Mouse (Mus musculus): ENCODE measurements at regions not wholly inside any gene's neighbourhood (a gene's known extent, or its start where the extent isn't known, plus 50 kb on each side); places are given as distances from the start of the nearest gene placed in this dataset.

DNA sequence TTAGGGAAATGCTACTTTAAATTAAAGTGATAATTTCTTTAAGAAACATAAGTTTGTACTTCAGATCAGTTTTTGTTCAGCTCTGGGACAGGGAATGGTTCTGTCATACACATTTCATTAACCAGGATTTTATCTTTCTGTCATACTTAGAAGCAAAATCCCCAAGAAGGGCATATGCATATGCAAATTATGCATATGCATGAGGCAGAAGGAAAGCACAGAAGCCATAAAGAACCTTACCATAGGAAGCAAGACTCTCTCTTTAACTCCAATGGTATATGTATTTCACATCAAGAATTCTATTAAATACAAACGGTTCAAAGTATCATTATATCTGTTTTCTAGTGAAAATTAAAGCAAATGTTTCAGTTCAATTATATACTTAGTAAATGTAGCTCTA lies 381.5 kb downstream of the Kcnj3 start:
- Histone ChIP-seq H3K27ac (ENCODE audit: low read depth, low read length) (no peak overlapping the region), H3K36me3 (ENCODE audit: control insufficient read depth, insufficient read depth, low read length) (no peaks in the 10 kb centered on the region), H3K9me3 (replicated peaks; ENCODE audit: control insufficient read depth, low read length) (no peaks in the 10 kb centered on the region), H3K27me3 (ENCODE audit: control insufficient read depth, insufficient read depth, low read length) (no peaks in the 10 kb centered on the region), H3K9ac (ENCODE audit: low read depth, low read length) (no peak overlapping the region), H3K4me2 (no peak overlapping the region), H3K4me1 (ENCODE audit: control insufficient read depth, insufficient read depth, low read length) (no peaks in the 10 kb centered on the region), H3K4me3 (ENCODE audit: low read depth, low read length) (no peak overlapping the region)
- no peak for ATAC-seq (replicated peaks; ENCODE audit: insufficient number of reproducible peaks, low FRiP score, low TSS enrichment)
- WGBS (ENCODE audit: insufficient replicate concordance): 71% methylated on average over 1 of the region's 1 CpGs

DNA sequence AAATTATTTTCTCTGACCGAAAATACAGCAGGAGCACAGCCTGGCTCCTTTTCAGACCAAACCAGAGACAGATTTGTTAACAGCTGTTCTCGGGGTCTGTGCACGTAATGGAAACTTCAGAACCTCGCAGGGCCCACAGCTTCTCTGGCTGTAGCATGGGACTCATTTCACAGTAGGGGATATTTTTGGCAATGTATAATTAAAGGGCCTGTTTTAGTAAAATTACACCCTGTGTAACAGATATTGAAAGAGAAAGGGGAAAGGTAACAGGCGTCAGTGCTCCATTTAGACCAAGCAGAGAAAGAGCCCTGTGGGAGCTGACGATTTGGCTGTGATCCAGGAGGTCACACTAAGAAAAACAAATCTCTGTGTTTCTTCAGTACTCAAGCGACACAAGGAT lies 382.4 kb downstream of the Kcnj3 start:
- Histone ChIP-seq H3K4me1 (ENCODE audit: control insufficient read depth, insufficient read depth, low read length) (no peaks in the 10 kb centered on the region), H3K4me3 (ENCODE audit: low read depth, low read length) (no peak overlapping the region), H3K9ac (ENCODE audit: low read depth, low read length) (no peak overlapping the region), H3K4me2 (peak overlapping the region; percentile 29), H3K27me3 (ENCODE audit: control insufficient read depth, insufficient read depth, low read length) (no peaks in the 10 kb centered on the region), H3K36me3 (ENCODE audit: control insufficient read depth, insufficient read depth, low read length) (no peaks in the 10 kb centered on the region), H3K9me3 (replicated peaks; ENCODE audit: control insufficient read depth, low read length) (no peaks in the 10 kb centered on the region), H3K27ac (ENCODE audit: low read depth, low read length) (no peak overlapping the region)
- WGBS (ENCODE audit: insufficient replicate concordance): 37% methylated on average over 7 of the region's 7 CpGs
- no peak for ATAC-seq (replicated peaks; ENCODE audit: insufficient number of reproducible peaks, low FRiP score, low TSS enrichment)

DNA sequence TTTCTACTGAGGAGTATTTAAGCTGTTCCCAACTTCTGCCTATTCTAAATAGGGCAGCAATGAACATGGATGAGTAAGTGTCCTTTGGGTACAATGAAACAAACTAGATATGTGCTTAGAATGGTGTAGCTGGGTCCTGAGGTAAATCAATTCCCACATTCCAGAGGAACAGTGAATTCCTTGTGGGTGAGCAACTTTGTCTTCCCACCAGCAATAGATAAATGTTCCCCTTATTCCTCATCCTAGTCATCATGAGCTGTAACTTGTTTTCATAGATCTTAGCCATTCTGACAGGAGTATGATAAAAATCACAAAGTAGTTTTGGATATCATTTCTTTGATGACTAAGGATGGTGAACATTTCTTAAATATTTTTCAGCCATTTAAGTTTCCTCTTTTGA lies 387.0 kb downstream of the Kcnj3 start:
- Histone ChIP-seq H3K27ac (ENCODE audit: low read depth, low read length) (no peak overlapping the region), H3K4me1 (ENCODE audit: control insufficient read depth, insufficient read depth, low read length) (no peaks in the 10 kb centered on the region), H3K4me2 (no peak overlapping the region), H3K9me3 (replicated peaks; ENCODE audit: control insufficient read depth, low read length) (no peaks in the 10 kb centered on the region), H3K36me3 (ENCODE audit: control insufficient read depth, insufficient read depth, low read length) (no peaks in the 10 kb centered on the region), H3K27me3 (ENCODE audit: control insufficient read depth, insufficient read depth, low read length) (no peaks in the 10 kb centered on the region), H3K9ac (ENCODE audit: low read depth, low read length) (no peak overlapping the region), H3K4me3 (ENCODE audit: low read depth, low read length) (no peak overlapping the region)
- ATAC-seq (replicated peaks; ENCODE audit: insufficient number of reproducible peaks, low FRiP score, low TSS enrichment): no peak

DNA sequence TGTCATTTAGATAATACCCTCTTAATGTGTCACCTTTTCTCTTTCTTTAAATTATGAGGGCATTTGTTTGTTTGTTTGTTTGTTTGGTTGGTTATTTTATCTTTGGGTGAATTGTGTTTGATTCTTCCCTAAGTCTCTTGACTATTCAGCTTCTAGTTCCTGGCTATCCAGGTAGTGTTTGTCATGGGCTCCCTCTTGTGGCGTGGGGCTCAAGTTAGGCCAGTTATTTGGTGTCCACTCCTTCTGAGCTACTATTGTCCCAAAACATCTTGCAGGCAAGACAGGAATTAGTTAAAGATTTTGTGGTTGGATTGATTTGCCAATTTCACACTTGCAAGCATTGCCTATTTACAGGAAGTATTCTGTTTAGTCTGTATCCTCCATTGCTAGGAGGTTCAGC lies 405.8 kb downstream of the Kcnj3 start:
- Histone ChIP-seq H3K27ac (ENCODE audit: low read depth, low read length) (no peak overlapping the region), H3K4me3 (ENCODE audit: low read depth, low read length) (no peak overlapping the region), H3K36me3 (ENCODE audit: control insufficient read depth, insufficient read depth, low read length) (no peaks in the 10 kb centered on the region), H3K9me3 (replicated peaks; ENCODE audit: control insufficient read depth, low read length) (no peaks in the 10 kb centered on the region), H3K9ac (ENCODE audit: low read depth, low read length) (no peak overlapping the region), H3K4me2 (no peak overlapping the region), H3K27me3 (ENCODE audit: control insufficient read depth, insufficient read depth, low read length) (no peaks in the 10 kb centered on the region), H3K4me1 (ENCODE audit: control insufficient read depth, insufficient read depth, low read length) (no peaks in the 10 kb centered on the region)
- ATAC-seq (replicated peaks; ENCODE audit: insufficient number of reproducible peaks, low FRiP score, low TSS enrichment): no peak
- 45% methylated on average over 1 of the region's 1 CpGs for WGBS (ENCODE audit: insufficient replicate concordance)

DNA sequence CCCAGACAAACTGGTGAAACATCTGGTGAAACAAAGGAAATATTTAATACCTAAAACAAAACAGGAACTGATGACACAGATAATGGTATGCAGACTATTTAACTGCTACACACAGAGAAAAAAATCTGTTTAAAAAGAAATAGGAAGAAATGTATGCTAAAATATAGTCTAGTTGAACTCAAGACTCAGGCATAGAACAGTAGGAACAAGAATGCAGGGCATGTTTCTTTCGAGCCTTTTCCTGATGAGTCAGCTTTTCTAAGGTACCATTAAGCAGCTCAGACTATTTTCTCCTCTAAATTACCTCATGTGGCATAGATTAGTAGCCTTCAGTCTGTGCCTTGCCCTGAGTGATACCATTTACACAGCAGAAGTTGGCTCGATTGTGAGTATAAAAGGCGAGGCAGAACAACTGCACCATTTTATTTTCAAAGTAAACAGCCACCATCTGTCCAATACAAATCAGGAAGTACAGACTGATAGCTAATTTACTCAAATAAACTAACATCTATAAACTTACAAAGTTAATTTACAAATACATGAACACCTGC lies 411.1 kb downstream of the Kcnj3 start:
- Histone ChIP-seq H3K27me3 (ENCODE audit: control insufficient read depth, insufficient read depth, low read length) (no peaks in the 10 kb centered on the region), H3K9me3 (replicated peaks; ENCODE audit: control insufficient read depth, low read length) (no peaks in the 10 kb centered on the region), H3K4me2 (no peak overlapping the region), H3K27ac (ENCODE audit: low read depth, low read length) (no peak overlapping the region), H3K4me1 (ENCODE audit: control insufficient read depth, insufficient read depth, low read length) (no peaks in the 10 kb centered on the region), H3K36me3 (ENCODE audit: control insufficient read depth, insufficient read depth, low read length) (no peaks in the 10 kb centered on the region), H3K9ac (ENCODE audit: low read depth, low read length) (no peak overlapping the region), H3K4me3 (ENCODE audit: low read depth, low read length) (no peak overlapping the region)
- WGBS (ENCODE audit: insufficient replicate concordance): 55% methylated on average over 3 of the region's 3 CpGs
- no peak for ATAC-seq (replicated peaks; ENCODE audit: insufficient number of reproducible peaks, low FRiP score, low TSS enrichment)

DNA sequence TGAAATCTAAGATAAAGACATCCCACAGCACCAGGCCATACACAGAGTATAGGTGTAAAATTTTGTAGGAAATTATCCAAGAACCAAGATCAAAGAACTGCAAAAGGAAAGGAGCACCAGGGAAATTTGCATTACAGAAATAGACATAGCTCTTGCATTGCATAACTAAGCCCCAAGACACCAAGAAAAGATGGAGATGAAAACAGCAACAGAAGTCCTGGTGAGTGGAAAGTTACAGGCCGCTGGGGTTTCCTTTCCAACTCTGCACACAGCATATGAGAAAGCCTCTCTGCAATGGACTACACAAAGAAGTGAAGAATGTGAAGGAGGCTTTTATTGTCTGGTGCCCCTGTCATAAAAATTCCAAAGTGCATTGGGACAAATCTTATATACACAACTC lies 426.7 kb downstream of the Kcnj3 start:
- ATAC-seq (replicated peaks; ENCODE audit: insufficient number of reproducible peaks, low FRiP score, low TSS enrichment): no peak

DNA sequence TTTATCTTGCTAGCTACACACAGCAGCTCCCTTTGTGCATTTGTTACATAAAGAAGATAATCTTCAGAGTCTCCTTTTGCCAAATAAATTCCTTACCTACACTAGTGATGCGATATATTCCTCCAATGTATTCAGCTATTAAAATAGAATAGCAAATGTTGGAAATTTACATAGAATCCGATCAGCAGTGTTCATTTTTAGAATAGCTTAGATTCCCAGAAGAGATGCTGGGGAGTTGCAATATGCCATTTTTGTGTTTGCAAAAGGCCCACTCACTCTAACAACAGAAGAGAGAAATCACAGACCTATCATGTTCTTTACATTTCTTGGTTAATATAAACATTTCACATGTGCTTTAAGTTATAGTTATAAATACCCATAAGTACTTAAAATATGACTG lies 454.2 kb downstream of the Kcnj3 start:
- H3K4me2 ChIP-seq: no peak overlapping the region
- no peaks in the 10 kb centered on the region for H3K9me3 ChIP-seq (replicated peaks; ENCODE audit: control insufficient read depth, low read length)
- H3K4me1 ChIP-seq (ENCODE audit: control insufficient read depth, insufficient read depth, low read length): no peaks in the 10 kb centered on the region
- H3K27me3 ChIP-seq (ENCODE audit: control insufficient read depth, insufficient read depth, low read length): no peaks in the 10 kb centered on the region
- H3K36me3 ChIP-seq (ENCODE audit: control insufficient read depth, insufficient read depth, low read length): no peaks in the 10 kb centered on the region
- H3K27ac ChIP-seq (ENCODE audit: low read depth, low read length): no peak overlapping the region
- no peak overlapping the region for H3K9ac ChIP-seq (ENCODE audit: low read depth, low read length)
- ATAC-seq (replicated peaks; ENCODE audit: insufficient number of reproducible peaks, low FRiP score, low TSS enrichment): no peak
- WGBS (ENCODE audit: insufficient replicate concordance): 68% methylated on average over 2 of the region's 2 CpGs
- no peak overlapping the region for H3K4me3 ChIP-seq (ENCODE audit: low read depth, low read length)

More for the DNA sequence above, 426.7 kb downstream of the Kcnj3 start:
- no peaks in the 10 kb centered on the region for H3K36me3 ChIP-seq (ENCODE audit: control insufficient read depth, insufficient read depth, low read length)
- no peak overlapping the region for H3K27ac ChIP-seq (ENCODE audit: low read depth, low read length)
- 78% methylated on average over 1 of the region's 1 CpGs for WGBS (ENCODE audit: insufficient replicate concordance)
- H3K4me3 ChIP-seq (ENCODE audit: low read depth, low read length): no peak overlapping the region
- H3K4me2 ChIP-seq: no peak overlapping the region
- no peak overlapping the region for H3K9ac ChIP-seq (ENCODE audit: low read depth, low read length)
- no peaks in the 10 kb centered on the region for H3K4me1 ChIP-seq (ENCODE audit: control insufficient read depth, insufficient read depth, low read length)
- H3K27me3 ChIP-seq (ENCODE audit: control insufficient read depth, insufficient read depth, low read length): no peaks in the 10 kb centered on the region
- H3K9me3 ChIP-seq (replicated peaks; ENCODE audit: control insufficient read depth, low read length): no peaks in the 10 kb centered on the region

DNA sequence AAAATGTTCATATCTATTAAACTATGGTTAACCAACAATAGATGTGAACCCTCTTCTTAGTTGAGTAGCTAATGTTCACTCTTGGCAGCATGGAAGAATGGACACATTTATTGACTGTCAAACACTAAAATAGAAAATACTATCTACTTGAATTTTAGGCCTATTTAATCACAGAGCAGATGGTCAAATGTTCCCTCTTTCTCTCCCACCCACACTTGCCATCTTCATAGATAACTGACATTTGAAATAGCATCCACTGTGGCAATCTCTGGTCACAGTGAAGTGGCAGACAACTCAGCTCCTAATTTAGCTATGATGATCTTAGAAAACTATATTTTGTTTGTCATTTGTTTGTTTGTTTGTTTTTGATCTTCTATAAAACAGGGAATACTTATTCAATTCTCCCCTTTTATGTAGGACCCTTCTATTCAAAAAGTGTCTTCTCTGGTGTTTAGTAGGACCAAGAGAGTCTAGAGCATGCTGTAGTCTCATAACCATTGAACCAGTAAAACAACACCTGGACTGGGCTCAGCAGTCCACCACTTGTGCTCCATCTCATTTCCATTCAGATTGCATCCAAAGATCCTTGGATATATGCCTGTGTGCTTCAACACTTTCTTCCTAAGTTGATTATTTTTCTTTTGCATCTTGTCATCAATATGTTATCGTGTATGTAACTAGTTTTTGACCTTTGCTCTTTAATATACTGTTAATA lies 457.2 kb downstream of the Kcnj3 start:
- Histone ChIP-seq H3K36me3 (ENCODE audit: control insufficient read depth, insufficient read depth, low read length) (no peaks in the 10 kb centered on the region), H3K4me1 (ENCODE audit: control insufficient read depth, insufficient read depth, low read length) (no peaks in the 10 kb centered on the region), H3K27me3 (ENCODE audit: control insufficient read depth, insufficient read depth, low read length) (no peaks in the 10 kb centered on the region), H3K27ac (ENCODE audit: low read depth, low read length) (no peak overlapping the region), H3K4me3 (ENCODE audit: low read depth, low read length) (no peak overlapping the region), H3K9ac (ENCODE audit: low read depth, low read length) (no peak overlapping the region), H3K9me3 (replicated peaks; ENCODE audit: control insufficient read depth, low read length) (no peaks in the 10 kb centered on the region), H3K4me2 (no peak overlapping the region)
- 68% methylated on average over 1 of the region's 1 CpGs for WGBS (ENCODE audit: insufficient replicate concordance)
- ATAC-seq (replicated peaks; ENCODE audit: insufficient number of reproducible peaks, low FRiP score, low TSS enrichment): no peak

DNA sequence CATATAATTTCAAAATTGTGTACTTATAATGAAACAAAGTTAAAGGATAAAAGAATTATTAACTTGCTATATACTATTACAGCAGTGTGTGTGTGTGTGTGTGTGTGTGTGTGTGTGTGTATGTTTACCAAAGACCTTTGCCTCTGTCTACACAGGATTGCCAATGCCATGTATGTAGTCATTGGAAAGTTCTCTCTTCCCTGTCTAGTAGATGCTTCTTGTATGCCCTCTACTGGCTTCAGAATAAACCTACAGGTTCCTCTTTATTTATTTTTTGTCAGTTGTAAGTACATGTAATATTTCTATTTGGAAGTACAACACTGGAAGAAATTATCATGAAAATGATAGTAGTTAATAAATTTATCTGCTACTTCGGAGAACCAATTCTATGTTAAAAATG lies 484.5 kb downstream of the Kcnj3 start:
- Histone ChIP-seq H3K27me3 (ENCODE audit: control insufficient read depth, insufficient read depth, low read length) (no peaks in the 10 kb centered on the region), H3K27ac (ENCODE audit: low read depth, low read length) (no peak overlapping the region), H3K4me2 (no peak overlapping the region), H3K9me3 (replicated peaks; ENCODE audit: control insufficient read depth, low read length) (no peaks in the 10 kb centered on the region), H3K4me3 (ENCODE audit: low read depth, low read length) (no peak overlapping the region), H3K4me1 (ENCODE audit: control insufficient read depth, insufficient read depth, low read length) (no peaks in the 10 kb centered on the region), H3K9ac (ENCODE audit: low read depth, low read length) (no peak overlapping the region), H3K36me3 (ENCODE audit: control insufficient read depth, insufficient read depth, low read length) (no peaks in the 10 kb centered on the region)
- no peak for ATAC-seq (replicated peaks; ENCODE audit: insufficient number of reproducible peaks, low FRiP score, low TSS enrichment)
- 67% methylated on average over 1 of the region's 1 CpGs for WGBS (ENCODE audit: insufficient replicate concordance)
